Mouse (Mus musculus) macrophage (primary cell): ENCODE results near the gene Clec4b1. TPM values are rescaled to one million over a fixed set of nuclear protein-coding genes. Genes with fewer than 3 reads are reported as not detected.
"Not testable (repeated sequence)": the region's sequence is repeated elsewhere in the genome, so short reads cannot be mapped to it uniquely, and the experiment has no call there.

Experiments
- H3K27ac ChIP-seq: fragments of 350-480 bp; formaldehyde crosslinking; 2 replicates; pipeline ENCODE4 v1.9.0; 2021
- H3K36me3 ChIP-seq: fragments of 350-480 bp; formaldehyde crosslinking; 2 replicates; pipeline ENCODE4 v1.9.0; 2021; ENCODE audit errors: inconsistent target
- H3K4me3 ChIP-seq: fragments of 350-480 bp; formaldehyde crosslinking; 2 replicates; pipeline ENCODE4 v1.9.0; 2021; ENCODE audit errors: inconsistent target
- H3K79me2 ChIP-seq: fragments of 350-480 bp; formaldehyde crosslinking; 2 replicates; pipeline ENCODE4 v1.9.0; 2021; ENCODE audit errors: inconsistent target
- WGBS: methylation state at CpG from one replicate; pipeline ENCODE4 v1.1.7; 2026; ENCODE audit warnings: inconsistent platforms; ENCODE audit not compliant: missing documents; 5-methylcytosine and 5-hydroxymethylcytosine counted together
- polyA plus RNA-seq: library from polyadenylated mRNA; stranded (reverse); fragments of 250-400 nt; gene quantifications from 3 replicates; pipeline ENCODE4 v1.2.4, GENCODE M21; 2018; ENCODE audit warnings: inconsistent platforms
- total RNA-seq, 78 experiments: library from RNA; depleted of rRNA; stranded (reverse); fragments of 250-400 nt; gene quantifications; 1 replicate in 9 of 78; 2 replicates in 24 of 78; 3 replicates in 43 of 78; 4 replicates in 2 of 78; pipeline ENCODE4 v1.2.4; 2018; ENCODE audit warnings: inconsistent platforms in 56 of 78

Clec4b1 gene
- 1 to 10 TPM in 14 of 26 experiments, not detected in 12; 1.4 to 4.4 (median 2.2) TPM for total RNA-seq (2018; cell fraction: chromatin; rRNA removed)
- 1 to 10 TPM; 1.1 to 6.2 (median 3.0) TPM for total RNA-seq (2018; cell fraction: cytosol; rRNA removed)
- total RNA-seq (2018; cell fraction: nucleus; rRNA removed), result 1 to 10 TPM in 22 of 26 experiments, under 1 TPM in 1, not detected in 3; 0.84 to 6.2 (median 2.5) TPM
- polyA plus RNA-seq, result 3.1 to 7.3 TPM (median 5.7 TPM) in 3 replicates

DNA sequence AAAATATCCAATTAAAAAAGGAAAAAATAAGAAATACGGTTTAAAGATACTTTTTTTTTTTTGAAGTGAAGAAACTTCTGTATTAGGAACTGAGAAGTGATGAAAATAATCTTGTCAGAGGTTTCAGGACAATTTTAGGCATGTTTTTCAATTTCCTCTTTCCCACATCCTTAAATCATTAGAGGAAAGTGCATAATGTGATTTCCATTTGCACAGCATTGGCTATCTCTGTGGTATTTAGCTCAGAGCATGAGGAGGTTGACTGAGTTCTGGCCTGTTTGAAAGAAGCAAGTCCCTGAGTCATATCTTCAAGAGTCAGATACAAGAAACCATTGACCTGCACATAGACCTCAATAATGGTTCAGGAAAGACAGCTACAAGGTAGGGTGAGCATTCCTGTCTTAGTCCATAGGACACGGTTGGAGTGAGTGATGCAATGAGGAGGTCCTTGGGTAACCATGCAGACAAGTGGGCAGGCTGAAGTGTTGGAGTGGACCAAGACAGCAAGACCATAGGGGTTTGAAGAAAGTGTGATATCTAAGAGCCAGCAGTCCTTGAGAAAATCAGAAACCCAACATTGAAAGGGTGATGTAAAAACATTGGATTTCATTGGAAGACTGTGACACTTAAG, at the start of gene Clec4b1:
Gene Clec4b1, plus strand, starts transcription at position 221 of the 631 bp plus-strand sequence.
- 43% methylated on average over 2 of the region's 2 CpGs for WGBS
- H3K79me2 ChIP-seq, result no peaks in the 10 kb centered on the region
- H3K36me3 ChIP-seq, result no peaks in the 10 kb centered on the region
- H3K27ac ChIP-seq, result peak within 1 kb of the TSS; percentile 64
- no peak within 1 kb of the TSS for H3K4me3 ChIP-seq

DNA sequence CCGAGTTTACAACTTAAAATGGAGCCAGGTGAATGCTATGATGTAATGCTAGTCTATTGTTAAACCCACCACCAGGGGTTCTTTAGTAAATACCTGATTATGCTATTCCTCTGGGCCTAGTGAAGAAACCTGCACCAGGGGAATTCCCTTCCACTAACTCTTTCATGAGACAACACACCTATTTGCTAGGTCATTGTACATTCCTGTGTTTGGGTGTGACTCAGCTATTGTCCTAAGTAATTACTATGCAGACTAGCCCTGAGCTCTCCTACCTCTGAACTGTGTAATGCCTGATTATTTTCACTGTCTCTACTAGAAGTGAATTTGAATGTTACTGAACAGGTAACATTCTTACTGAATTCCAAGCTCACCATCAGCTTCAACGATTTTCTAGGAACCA, 45.1 kb upstream of the Clec4b1 start:
- H3K79me2 ChIP-seq, H3K36me3 ChIP-seq, H3K27ac ChIP-seq, H3K4me3 ChIP-seq: not testable (repeated sequence)
- 90% methylated on average over 2 of the region's 2 CpGs for WGBS

DNA sequence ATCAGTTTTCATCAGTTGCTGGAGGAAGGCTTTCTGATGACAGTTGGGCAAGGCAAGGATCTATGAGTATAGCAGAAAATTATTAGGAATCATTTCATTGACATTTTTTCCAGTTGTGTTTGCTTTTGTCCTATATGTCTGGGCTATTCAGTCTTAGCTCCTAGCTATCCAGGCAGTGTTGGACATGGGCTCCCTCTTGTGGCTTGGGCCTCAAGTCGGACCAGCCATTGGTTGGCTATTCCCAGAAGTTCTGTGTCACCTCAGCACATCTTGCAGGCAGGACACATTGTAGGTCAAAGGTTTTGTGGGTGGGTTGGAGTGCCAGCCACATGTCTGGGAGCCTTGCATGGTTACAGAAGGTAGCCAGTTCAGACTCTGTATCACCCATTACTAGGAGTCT, 44.2 kb upstream of the Clec4b1 start:
- no peak overlapping the region for H3K4me3 ChIP-seq
- no peak overlapping the region for H3K27ac ChIP-seq
- WGBS, result 27% methylated on average over 1 of the region's 1 CpGs
- no peaks in the 10 kb centered on the region for H3K36me3 ChIP-seq
- no peaks in the 10 kb centered on the region for H3K79me2 ChIP-seq

DNA sequence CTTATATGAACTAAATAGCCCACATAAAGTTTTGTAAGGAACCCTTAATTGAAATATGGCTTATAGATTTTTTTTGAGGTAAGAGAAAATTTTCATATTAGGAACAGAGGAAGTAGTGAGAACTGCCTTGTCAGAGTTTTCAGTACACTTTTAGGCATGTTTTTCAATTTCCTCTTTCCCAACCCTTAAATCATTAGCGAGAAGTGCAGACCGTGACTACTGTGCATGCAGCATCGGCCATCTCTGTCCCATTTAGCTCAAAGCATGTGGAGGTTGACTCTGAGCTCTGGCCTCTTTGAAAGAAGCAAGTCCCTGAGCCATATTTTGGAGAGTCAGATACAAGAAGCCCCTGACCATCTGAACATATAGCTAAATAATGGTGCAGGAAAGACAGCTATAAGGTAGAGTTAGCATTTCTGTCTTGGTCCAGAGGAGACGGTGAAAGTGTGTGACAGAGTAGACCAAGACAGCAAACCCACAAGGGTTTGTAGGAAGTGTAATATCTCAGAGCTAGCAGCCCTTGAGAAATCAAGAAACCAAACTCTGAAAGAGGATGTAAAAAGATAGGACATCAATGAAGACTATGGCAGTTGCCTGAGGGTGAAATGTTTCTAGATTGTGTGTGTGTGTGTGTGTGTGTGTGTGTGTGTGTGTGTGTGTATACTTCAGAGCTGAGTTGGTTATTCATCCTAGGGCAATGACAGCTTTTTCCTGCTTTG, 45.5 kb downstream of the Clec4b1 start:
- H3K27ac ChIP-seq, result peak overlapping the region; percentile 86
- 0% methylated on average over 4 of the region's 4 CpGs for WGBS
- H3K36me3 ChIP-seq, result no peaks in the 10 kb centered on the region
- no peaks in the 10 kb centered on the region for H3K79me2 ChIP-seq
- no peak overlapping the region for H3K4me3 ChIP-seq

DNA sequence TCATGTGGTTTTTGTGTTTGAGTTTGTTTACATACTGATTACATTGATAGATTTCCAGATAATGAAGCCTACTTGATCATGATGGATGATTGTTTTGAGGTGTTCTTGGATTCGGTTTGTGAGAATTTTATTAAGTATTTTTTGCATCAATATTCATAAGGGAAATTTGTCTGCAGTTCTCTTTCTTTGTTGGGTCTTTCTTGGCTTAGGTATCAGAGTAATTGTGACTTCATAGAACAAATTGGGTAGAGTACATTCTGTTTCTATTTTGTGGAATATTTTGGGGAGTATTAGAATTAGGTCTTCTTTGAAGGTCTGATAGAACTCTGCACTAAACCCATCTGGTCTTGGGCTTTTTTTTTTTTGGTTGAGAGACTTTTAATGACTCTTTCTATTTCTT, 56.4 kb downstream of the Clec4b1 start, which contains the start of gene Clec4a2:
Gene Clec4a2, plus strand, starts transcription at position 301 of the 400 bp plus-strand sequence.
- H3K36me3 ChIP-seq, H3K4me3 ChIP-seq, H3K27ac ChIP-seq, H3K79me2 ChIP-seq: not testable (repeated sequence)
- 43% methylated on average over 1 of the region's 1 CpGs for WGBS

Other genes starting within 250 kb of the Clec4b1 start
- gene Slc2a3, start 248.3 kb upstream of the Clec4b1 start, polyA plus RNA-seq, result 2.4 to 6.9 TPM (median 3.4 TPM) in 3 replicates
- 12.2 to 18.5 TPM (median 15.1 TPM) in 3 replicates for gene Foxj2, start 230.0 kb upstream of the Clec4b1 start, polyA plus RNA-seq
- gene C3ar1, start 193.8 kb upstream of the Clec4b1 start, polyA plus RNA-seq, result 541 to 857 TPM (median 783 TPM) in 3 replicates
- 43.5 to 54.5 TPM (median 45.5 TPM) in 3 replicates for gene Necap1, start 175.5 kb upstream of the Clec4b1 start, polyA plus RNA-seq
- gene Clec4a1, start 128.1 kb upstream of the Clec4b1 start, polyA plus RNA-seq, result 65.6 to 266 TPM (median 257 TPM) in 3 replicates
- gene Clec4a3, start 97.4 kb upstream of the Clec4b1 start, polyA plus RNA-seq, result 62.0 to 300 TPM (median 177 TPM) in 3 replicates
- gene Clec4a4, start 59.6 kb upstream of the Clec4b1 start, polyA plus RNA-seq, result 0.41 to 1.2 TPM (median 0.80 TPM) in 3 replicates
- 66.0 to 89.8 TPM (median 67.4 TPM) in 3 replicates for gene Clec4a2, start 56.5 kb downstream of the Clec4b1 start, polyA plus RNA-seq
- gene Clec4b2, start 122.9 kb downstream of the Clec4b1 start, polyA plus RNA-seq, result 0.22 to 0.53 TPM in 2 of 3 replicates, not detected in the other
- 241 to 528 TPM (median 280 TPM) in 3 replicates for gene Clec4n, start 179.9 kb downstream of the Clec4b1 start, polyA plus RNA-seq
- gene Clec4d, start 212.1 kb downstream of the Clec4b1 start, polyA plus RNA-seq, result 522 to 1,042 TPM (median 881 TPM) in 3 replicates
- 12.6 to 34.8 TPM (median 12.7 TPM) in 3 replicates for gene Clec4e, start 239.9 kb downstream of the Clec4b1 start, polyA plus RNA-seq